Mouse (Mus musculus) cerebellum, postnatal 25 days (tissue): ENCODE data around the gene Gna11.
A peak's percentile ranks its signal among the peaks of the same experiment; 100 is the strongest.

Source experiments
- DNase-seq, 2 experiments: peaks; one replicate each; pipeline ENCODE4 v3.0.0; 2021; ENCODE audit warnings: mixed read lengths in 2 of 2

Gene Gna11

GRCm38 (mm10) chr10:81565257-81566228, 20.6 kb upstream of the Gna11 start:
- peak in 1 of 2 experiments; percentile 25 for DNase-seq

GRCm38 (mm10) chr10:81564734-81565133, 19.7 kb upstream of the Gna11 start:
- DNase-seq = peak; percentile 67 to 82

- peak; percentile 61 to 75 for DNase-seq
These were observed 19.2 kb upstream of the Gna11 start for GRCm38 (mm10) chr10:81564216-81564615.

- DNase-seq = peak in 1 of 2 experiments; percentile 46
These were observed 18.5 kb upstream of the Gna11 start for GRCm38 (mm10) chr10:81563481-81563880.

GRCm38 (mm10) chr10:81562411-81562810, 17.4 kb upstream of the Gna11 start:
- peak in 1 of 2 experiments; percentile 26 for DNase-seq

- peak in 1 of 2 experiments; percentile 42 for DNase-seq
These were observed 15.9 kb upstream of the Gna11 start for GRCm38 (mm10) chr10:81560719-81561459.

GRCm38 (mm10) chr10:81559627-81560539, 14.9 kb upstream of the Gna11 start:
- peak; percentile 82 to 84 for DNase-seq

- peak; percentile 90 to 95 for DNase-seq
These were observed 14.2 kb upstream of the Gna11 start, which contains the start of gene Aes for GRCm38 (mm10) chr10:81559163-81559626. Gene Aes, plus strand, starts transcription at chr10:81559488.

- no peak for DNase-seq
These were observed 12.5 kb upstream of the Gna11 start for GRCm38 (mm10) chr10:81557491-81557890.

GRCm38 (mm10) chr10:81556282-81556681, 11.3 kb upstream of the Gna11 start:
- peak in 1 of 2 experiments; percentile 42 for DNase-seq

- no peak for DNase-seq
These were observed 9.1 kb upstream of the Gna11 start for GRCm38 (mm10) chr10:81553807-81554755.

- DNase-seq = peak in 1 of 2 experiments; percentile 67
These were observed 8.2 kb upstream of the Gna11 start for GRCm38 (mm10) chr10:81553232-81553631.

- DNase-seq = peak; percentile 84 to 91
These were observed 6.7 kb upstream of the Gna11 start for GRCm38 (mm10) chr10:81551597-81552102.

- peak; percentile 71 to 81 for DNase-seq
These were observed 5.3 kb upstream of the Gna11 start for GRCm38 (mm10) chr10:81550257-81550656.

- DNase-seq = no peak
These were observed 4.0 kb upstream of the Gna11 start for GRCm38 (mm10) chr10:81548944-81549343.

GRCm38 (mm10) chr10:81546788-81547571, 2.0 kb upstream of the Gna11 start:
- no peak for DNase-seq

- no peak for DNase-seq
These were observed 1.3 kb upstream of the Gna11 start for GRCm38 (mm10) chr10:81546332-81546731.

GRCm38 (mm10) chr10:81544296-81545160, 462 bp downstream of the Gna11 start:
- peak in 1 of 2 experiments; percentile 38 for DNase-seq

- peak in 1 of 2 experiments; percentile 42 for DNase-seq
These were observed 1.4 kb downstream of the Gna11 start for GRCm38 (mm10) chr10:81543633-81544032.
